Mouse (Mus musculus): Measurements from ENCODE around the gene Pck1. TPM values are rescaled to one million over a fixed set of nuclear protein-coding genes. Genes with fewer than 3 reads are reported as not detected.
A peak's percentile ranks its signal among the peaks of the same experiment; 100 is the strongest.

The Pck1 gene
- polyA plus RNA-seq, 1 experiment from 2014 or later = not detected

DNA sequence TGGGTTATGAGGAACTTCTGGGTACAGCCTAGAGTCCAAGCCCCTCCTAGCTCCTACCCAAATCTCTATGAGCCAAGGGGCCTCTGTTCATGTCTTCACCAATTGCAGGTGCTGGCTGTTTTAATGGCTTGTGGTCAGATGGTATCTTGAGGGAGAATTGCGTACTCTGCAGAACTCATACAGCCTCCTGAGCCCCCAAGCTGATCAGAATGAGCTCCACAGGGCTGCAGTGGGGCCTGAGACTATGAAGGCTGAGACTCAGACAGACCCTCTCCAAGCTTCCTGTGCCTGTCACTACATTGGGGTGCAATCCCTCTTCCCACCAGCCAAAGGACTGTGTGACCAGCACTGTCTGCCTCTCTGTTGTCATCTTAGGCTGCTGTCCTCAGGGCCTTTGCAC lies 19.5 kb downstream of the Pck1 start:
- H3K9me3 ChIP-seq (replicated peaks; ENCODE audit: control insufficient read depth, low read length) = no peaks in the 10 kb centered on the region; the same call in 1 of the 2 replicates
- peaks cover 6% of the 10 kb centered on the region; the same call in 1 of the 2 replicates for H3K27me3 ChIP-seq (ENCODE audit: control insufficient read depth, insufficient read depth, low read length)
- WGBS (ENCODE audit: insufficient replicate concordance) = 90% methylated on average over 1 of the region's 1 CpGs
- H3K9ac ChIP-seq (ENCODE audit: low read depth, low read length) = no peak overlapping the region
- no peak overlapping the region for H3K27ac ChIP-seq (ENCODE audit: low read depth, low read length)
- H3K36me3 ChIP-seq (ENCODE audit: control insufficient read depth, insufficient read depth, low read length) = no peaks in the 10 kb centered on the region
- peaks cover 17% of the 10 kb centered on the region for H3K4me1 ChIP-seq (ENCODE audit: control insufficient read depth, insufficient read depth, low read length)
- no peak for ATAC-seq (replicated peaks; ENCODE audit: insufficient number of reproducible peaks, low FRiP score, low TSS enrichment)
- no peak overlapping the region for H3K4me2 ChIP-seq
- no peak overlapping the region for H3K4me3 ChIP-seq (ENCODE audit: low read depth, low read length)

DNA sequence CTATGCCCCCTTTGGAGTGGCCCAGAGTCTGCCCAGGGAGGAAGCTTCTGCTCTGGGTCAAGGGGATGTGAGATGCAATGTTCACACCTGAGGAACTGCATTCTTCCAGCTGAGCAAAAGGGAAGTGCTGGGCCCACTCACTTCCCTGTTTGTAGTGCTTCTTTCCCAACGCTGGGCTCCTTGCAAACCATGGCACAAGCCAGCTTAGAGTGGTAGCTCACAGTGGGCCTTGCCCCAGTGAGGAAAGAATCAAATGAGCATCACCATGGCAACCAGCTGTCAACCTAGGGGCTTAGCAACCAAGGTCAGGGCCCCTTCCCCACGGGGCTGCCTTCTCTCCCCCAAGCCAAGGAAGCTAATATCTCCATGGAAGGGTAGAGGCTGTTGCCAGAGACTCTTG lies 20.2 kb downstream of the Pck1 start:
- H3K36me3 ChIP-seq (ENCODE audit: control insufficient read depth, insufficient read depth, low read length) = no peaks in the 10 kb centered on the region
- WGBS (ENCODE audit: insufficient replicate concordance) = 36% methylated on average over 2 of the region's 2 CpGs
- H3K4me2 ChIP-seq = peak overlapping the region; percentile 75
- no peak for ATAC-seq (replicated peaks; ENCODE audit: insufficient number of reproducible peaks, low FRiP score, low TSS enrichment)
- peaks cover 17% of the 10 kb centered on the region for H3K4me1 ChIP-seq (ENCODE audit: control insufficient read depth, insufficient read depth, low read length)
- peaks cover 6% of the 10 kb centered on the region; the same call in 1 of the 2 replicates for H3K27me3 ChIP-seq (ENCODE audit: control insufficient read depth, insufficient read depth, low read length)
- H3K4me3 ChIP-seq (ENCODE audit: low read depth, low read length) = no peak overlapping the region
- peak overlapping the region; percentile 70; the same call in 1 of the 2 replicates for H3K9ac ChIP-seq (ENCODE audit: low read depth, low read length)
- H3K27ac ChIP-seq (ENCODE audit: low read depth, low read length) = peak overlapping the region; percentile 87
- H3K9me3 ChIP-seq (replicated peaks; ENCODE audit: control insufficient read depth, low read length) = no peaks in the 10 kb centered on the region; the same call in 1 of the 2 replicates

DNA sequence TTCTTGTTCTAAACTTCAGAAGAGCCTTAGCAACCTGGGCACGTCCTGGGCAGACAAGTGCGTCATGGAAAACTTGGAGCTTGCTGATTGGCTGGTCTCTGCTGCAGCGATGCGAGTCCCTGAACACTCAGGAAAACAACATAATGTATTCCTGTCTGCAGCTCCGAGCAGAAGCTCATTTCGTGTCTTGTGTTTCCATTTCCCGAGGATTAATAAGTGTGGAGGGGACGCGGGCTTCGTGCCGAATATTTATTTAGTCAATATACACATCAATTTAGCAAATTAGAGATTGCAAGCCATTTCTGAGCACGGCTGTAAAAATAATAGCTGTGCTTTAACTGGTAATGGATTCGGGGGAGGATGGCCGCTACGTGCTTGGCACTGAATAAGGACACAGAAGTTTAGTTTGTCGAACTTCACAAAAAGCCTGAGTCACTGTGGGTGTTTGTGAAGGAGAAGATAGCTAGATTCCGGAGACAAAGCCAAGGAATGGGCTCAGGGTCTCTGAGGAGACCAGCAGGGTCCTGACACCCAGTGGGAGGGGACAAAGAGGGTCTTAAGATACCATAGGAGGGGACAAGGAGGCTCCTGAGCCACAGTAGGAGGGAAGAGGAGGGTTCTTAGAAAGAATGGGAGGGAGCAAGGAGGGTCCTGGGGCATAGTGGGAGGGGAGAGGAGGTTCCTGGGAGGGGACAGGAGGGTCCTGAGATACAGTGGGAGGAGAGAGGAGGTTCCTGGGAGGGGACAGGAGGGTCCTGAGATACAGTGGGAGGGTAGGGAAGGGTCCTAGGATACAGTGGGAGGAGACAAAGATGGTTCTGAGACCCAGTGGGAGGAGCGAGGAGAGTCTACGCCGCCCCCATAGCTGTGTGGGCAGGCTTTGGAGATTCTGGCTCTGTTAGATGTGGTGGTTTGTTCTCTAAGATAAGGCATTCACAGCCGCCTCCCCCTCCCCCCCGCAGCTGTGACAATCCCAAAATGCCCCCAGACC lies 21.0 kb downstream of the Pck1 start:
- H3K4me3 ChIP-seq (ENCODE audit: low read depth, low read length) = peak overlapping the region; percentile 34
- H3K27me3 ChIP-seq (ENCODE audit: control insufficient read depth, insufficient read depth, low read length) = peaks cover 6% of the 10 kb centered on the region; the same call in 1 of the 2 replicates
- H3K27ac ChIP-seq (ENCODE audit: low read depth, low read length) = peak overlapping the region; percentile 87
- 4% methylated on average over 22 of the region's 22 CpGs for WGBS (ENCODE audit: insufficient replicate concordance)
- peak overlapping the region; percentile 70 for H3K9ac ChIP-seq (ENCODE audit: low read depth, low read length)
- H3K9me3 ChIP-seq (replicated peaks; ENCODE audit: control insufficient read depth, low read length) = no peaks in the 10 kb centered on the region; the same call in 1 of the 2 replicates
- H3K4me2 ChIP-seq = peak overlapping the region; percentile 75
- no peaks in the 10 kb centered on the region for H3K36me3 ChIP-seq (ENCODE audit: control insufficient read depth, insufficient read depth, low read length)
- ATAC-seq (replicated peaks; ENCODE audit: insufficient number of reproducible peaks, low FRiP score, low TSS enrichment) = peak; percentile 72
- H3K4me1 ChIP-seq (ENCODE audit: control insufficient read depth, insufficient read depth, low read length) = peaks cover 17% of the 10 kb centered on the region

DNA sequence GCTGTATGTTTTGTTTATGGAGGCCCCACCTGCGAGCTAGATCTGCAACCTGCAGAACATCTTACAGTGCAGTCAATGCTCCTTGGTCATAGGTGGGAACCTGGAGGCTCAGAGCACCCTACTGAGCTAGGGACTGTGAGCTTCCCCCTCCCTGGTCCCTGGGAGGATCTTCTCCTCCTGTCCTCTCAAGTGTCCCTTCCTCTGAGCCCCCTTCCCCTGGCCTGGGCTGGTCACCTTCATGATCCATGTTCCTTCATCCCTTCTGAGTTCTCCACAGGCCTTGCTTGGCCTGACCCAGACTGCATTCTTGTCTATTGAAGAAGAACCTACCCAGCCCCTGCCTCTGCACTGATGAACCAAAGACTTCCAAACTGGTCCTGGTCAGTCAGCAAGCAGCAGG lies 21.7 kb downstream of the Pck1 start:
- Histone ChIP-seq H3K4me1 (ENCODE audit: control insufficient read depth, insufficient read depth, low read length) (peaks cover 17% of the 10 kb centered on the region), H3K27ac (ENCODE audit: low read depth, low read length) (no peak overlapping the region), H3K4me3 (ENCODE audit: low read depth, low read length) (peak overlapping the region; percentile 34), H3K36me3 (ENCODE audit: control insufficient read depth, insufficient read depth, low read length) (no peaks in the 10 kb centered on the region), H3K27me3 (ENCODE audit: control insufficient read depth, insufficient read depth, low read length) (peaks cover 6% of the 10 kb centered on the region; the same call in 1 of the 2 replicates), H3K4me2 (peak overlapping the region; percentile 75), H3K9me3 (replicated peaks; ENCODE audit: control insufficient read depth, low read length) (no peaks in the 10 kb centered on the region; the same call in 1 of the 2 replicates), H3K9ac (ENCODE audit: low read depth, low read length) (no peak overlapping the region)
- ATAC-seq (replicated peaks; ENCODE audit: insufficient number of reproducible peaks, low FRiP score, low TSS enrichment) = no peak
- WGBS (ENCODE audit: insufficient replicate concordance) = 41% methylated on average over 1 of the region's 1 CpGs

DNA sequence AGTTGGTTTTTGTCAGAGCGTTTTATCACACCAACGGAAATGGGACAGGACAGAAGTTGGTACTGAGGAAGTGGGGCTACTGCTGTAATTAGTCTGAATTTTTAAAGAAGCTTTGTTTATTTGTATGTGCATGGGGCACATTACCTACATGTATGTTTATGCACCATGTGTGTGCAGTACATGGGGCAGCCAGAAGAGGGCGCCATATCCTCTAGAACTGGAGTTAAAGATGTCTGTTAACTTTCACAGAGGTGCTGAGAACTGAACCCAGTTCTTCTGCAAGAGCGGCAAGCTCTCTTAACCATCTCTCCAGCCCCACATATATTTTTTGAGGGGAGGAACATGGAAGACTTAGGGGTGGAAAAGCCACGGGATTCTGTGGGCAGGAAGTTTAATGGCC lies 22.9 kb downstream of the Pck1 start:
- no peak overlapping the region for H3K4me3 ChIP-seq (ENCODE audit: low read depth, low read length)
- WGBS (ENCODE audit: insufficient replicate concordance) = 84% methylated on average over 5 of the region's 5 CpGs
- peaks cover 17% of the 10 kb centered on the region for H3K4me1 ChIP-seq (ENCODE audit: control insufficient read depth, insufficient read depth, low read length)
- H3K36me3 ChIP-seq (ENCODE audit: control insufficient read depth, insufficient read depth, low read length) = no peaks in the 10 kb centered on the region
- H3K4me2 ChIP-seq = no peak overlapping the region
- no peaks in the 10 kb centered on the region; the same call in 1 of the 2 replicates for H3K9me3 ChIP-seq (replicated peaks; ENCODE audit: control insufficient read depth, low read length)
- no peak overlapping the region for H3K9ac ChIP-seq (ENCODE audit: low read depth, low read length)
- H3K27me3 ChIP-seq (ENCODE audit: control insufficient read depth, insufficient read depth, low read length) = peaks cover 6% of the 10 kb centered on the region; the same call in 1 of the 2 replicates
- no peak overlapping the region for H3K27ac ChIP-seq (ENCODE audit: low read depth, low read length)
- no peak for ATAC-seq (replicated peaks; ENCODE audit: insufficient number of reproducible peaks, low FRiP score, low TSS enrichment)

DNA sequence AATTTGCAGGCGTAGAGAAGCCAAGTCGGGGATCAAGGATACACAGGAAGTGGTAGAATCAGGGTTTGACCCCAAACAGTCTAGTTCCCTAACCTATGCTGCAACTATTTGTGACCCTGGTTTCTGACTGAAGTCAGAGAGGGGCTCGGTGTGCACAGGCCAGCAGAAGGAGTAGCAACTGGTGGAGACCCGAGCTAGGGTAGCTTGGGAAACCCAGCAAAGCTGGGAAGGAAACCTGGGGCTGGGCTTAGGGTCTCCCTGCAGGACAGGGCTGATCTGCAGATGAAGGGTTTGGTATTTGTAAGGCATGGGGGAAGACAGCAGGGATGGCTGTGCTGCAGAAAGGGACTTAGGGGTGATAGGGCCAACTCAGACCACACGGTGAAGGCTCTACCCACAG lies 24.6 kb downstream of the Pck1 start:
- H3K27ac ChIP-seq (ENCODE audit: low read depth, low read length) = no peak overlapping the region
- WGBS (ENCODE audit: insufficient replicate concordance) = 61% methylated on average over 5 of the region's 5 CpGs
- no peak for ATAC-seq (replicated peaks; ENCODE audit: insufficient number of reproducible peaks, low FRiP score, low TSS enrichment)
- H3K4me3 ChIP-seq (ENCODE audit: low read depth, low read length) = no peak overlapping the region
- H3K9ac ChIP-seq (ENCODE audit: low read depth, low read length) = no peak overlapping the region
- H3K4me1 ChIP-seq (ENCODE audit: control insufficient read depth, insufficient read depth, low read length) = peaks cover 17% of the 10 kb centered on the region
- no peaks in the 10 kb centered on the region for H3K36me3 ChIP-seq (ENCODE audit: control insufficient read depth, insufficient read depth, low read length)
- H3K27me3 ChIP-seq (ENCODE audit: control insufficient read depth, insufficient read depth, low read length) = peaks cover 2% of the 10 kb centered on the region; the same call in 1 of the 2 replicates
- no peaks in the 10 kb centered on the region; the same call in 1 of the 2 replicates for H3K9me3 ChIP-seq (replicated peaks; ENCODE audit: control insufficient read depth, low read length)
- no peak overlapping the region for H3K4me2 ChIP-seq

DNA sequence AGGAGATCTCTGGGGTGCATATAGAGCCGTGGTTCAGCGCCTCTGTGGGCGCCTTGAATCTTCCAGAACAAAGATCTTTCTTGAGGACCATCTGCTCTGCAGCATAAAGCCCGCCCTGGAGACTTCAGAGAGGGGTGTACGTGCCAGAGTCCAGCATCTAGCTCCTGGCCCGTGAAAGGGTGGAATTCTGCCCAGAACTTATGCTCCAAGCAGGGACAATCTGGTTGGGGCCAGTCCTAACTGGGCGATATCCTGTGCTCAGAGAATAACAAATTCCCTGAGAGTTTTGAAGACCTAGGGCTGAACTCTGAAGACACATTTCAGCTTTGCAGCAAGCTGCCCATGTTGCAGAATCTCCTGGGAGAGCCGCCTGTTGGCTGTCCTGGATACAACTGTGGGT lies 25.1 kb downstream of the Pck1 start:
- 82% methylated on average over 8 of the region's 8 CpGs for WGBS (ENCODE audit: insufficient replicate concordance)
- peaks cover 14% of the 10 kb centered on the region for H3K4me1 ChIP-seq (ENCODE audit: control insufficient read depth, insufficient read depth, low read length)
- H3K4me2 ChIP-seq = no peak overlapping the region
- no peak overlapping the region for H3K27ac ChIP-seq (ENCODE audit: low read depth, low read length)
- H3K36me3 ChIP-seq (ENCODE audit: control insufficient read depth, insufficient read depth, low read length) = no peaks in the 10 kb centered on the region
- H3K27me3 ChIP-seq (ENCODE audit: control insufficient read depth, insufficient read depth, low read length) = peaks cover 2% of the 10 kb centered on the region; the same call in 1 of the 2 replicates
- no peak for ATAC-seq (replicated peaks; ENCODE audit: insufficient number of reproducible peaks, low FRiP score, low TSS enrichment)
- no peak overlapping the region for H3K4me3 ChIP-seq (ENCODE audit: low read depth, low read length)
- no peak overlapping the region for H3K9ac ChIP-seq (ENCODE audit: low read depth, low read length)
- H3K9me3 ChIP-seq (replicated peaks; ENCODE audit: control insufficient read depth, low read length) = no peaks in the 10 kb centered on the region; the same call in 1 of the 2 replicates

DNA sequence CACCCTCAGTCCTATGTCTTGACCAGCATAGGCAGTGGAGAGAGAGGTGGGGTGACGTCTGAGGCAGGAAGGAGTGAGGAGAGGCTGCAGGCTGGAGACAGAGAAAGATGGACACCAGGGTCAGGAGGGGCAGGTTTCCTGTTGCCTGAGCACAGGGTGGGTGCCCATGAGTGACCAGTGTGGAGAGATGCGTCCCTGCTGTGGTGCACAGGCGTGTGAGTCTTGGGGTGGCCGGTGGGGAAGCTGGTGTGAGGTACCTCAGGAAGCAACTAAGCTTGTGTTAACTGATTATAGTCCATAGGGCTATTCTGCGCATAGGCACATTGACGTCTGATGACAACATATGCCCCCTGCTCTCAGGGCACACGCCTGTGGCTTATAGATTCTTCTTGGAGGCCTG lies 26.2 kb downstream of the Pck1 start:
- no peak overlapping the region for H3K4me3 ChIP-seq (ENCODE audit: low read depth, low read length)
- no peak overlapping the region for H3K27ac ChIP-seq (ENCODE audit: low read depth, low read length)
- no peak for ATAC-seq (replicated peaks; ENCODE audit: insufficient number of reproducible peaks, low FRiP score, low TSS enrichment)
- H3K9ac ChIP-seq (ENCODE audit: low read depth, low read length) = no peak overlapping the region
- H3K27me3 ChIP-seq (ENCODE audit: control insufficient read depth, insufficient read depth, low read length) = peaks cover 5% of the 10 kb centered on the region; the same call in 1 of the 2 replicates
- 75% methylated on average over 7 of the region's 7 CpGs for WGBS (ENCODE audit: insufficient replicate concordance)
- H3K36me3 ChIP-seq (ENCODE audit: control insufficient read depth, insufficient read depth, low read length) = no peaks in the 10 kb centered on the region
- H3K9me3 ChIP-seq (replicated peaks; ENCODE audit: control insufficient read depth, low read length) = no peaks in the 10 kb centered on the region; the same call in 1 of the 2 replicates
- no peak overlapping the region for H3K4me2 ChIP-seq
- H3K4me1 ChIP-seq (ENCODE audit: control insufficient read depth, insufficient read depth, low read length) = peaks cover 5% of the 10 kb centered on the region

All from heart, embryonic 11.5 days (tissue).